Mouse (Mus musculus) testis, adult 2 months (tissue): Measurements from ENCODE around the gene Plekhs1. TPM values are rescaled to one million over a fixed set of nuclear protein-coding genes. Genes with fewer than 3 reads are reported as not detected.

Experiments
- H3K27ac ChIP-seq: fragments of 200-500 bp; 2 replicates; pipeline ENCODE4 v1.5.1; 2012; ENCODE audit warnings: low read depth, low read length; ENCODE audit not compliant: control insufficient read depth, insufficient read depth
- H3K27me3 ChIP-seq: fragments of 200-500 bp; 2 replicates; pipeline ENCODE4 v1.6.1; 2012; ENCODE audit warnings: mild to moderate bottlenecking, low read length, moderate library complexity; ENCODE audit not compliant: control insufficient read depth, insufficient read depth
- H3K36me3 ChIP-seq: fragments of 200-500 bp; 2 replicates; pipeline ENCODE4 v1.6.1; 2012; ENCODE audit warnings: mild to moderate bottlenecking, low read length; ENCODE audit not compliant: control insufficient read depth, insufficient read depth
- H3K4me1 ChIP-seq: fragments of 200-500 bp; 2 replicates; pipeline ENCODE4 v1.6.1; 2012; ENCODE audit warnings: low read length; ENCODE audit not compliant: control insufficient read depth, insufficient read depth
- H3K4me3 ChIP-seq: fragments of 200-500 bp; 2 replicates; pipeline ENCODE4 v1.5.1; 2012; ENCODE audit warnings: low read depth, mild to moderate bottlenecking, low read length, moderate library complexity, mixed read lengths; ENCODE audit not compliant: control insufficient read depth
- CTCF ChIP-seq: fragments of 200-500 bp; IDR thresholded peaks from 2 replicates; pipeline ENCODE4 v1.5.1; 2012; ENCODE audit warnings: low read depth, mild to moderate bottlenecking, inconsistent platforms, low read length, moderate library complexity; ENCODE audit not compliant: control insufficient read depth, insufficient read depth, insufficient replicate concordance
- POLR2A ChIP-seq: fragments of 200-500 bp; IDR thresholded peaks from 2 replicates; pipeline ENCODE4 v1.6.1; 2012; ENCODE audit warnings: low read depth, mild to moderate bottlenecking, inconsistent platforms, low read length, moderate library complexity; ENCODE audit not compliant: control insufficient read depth
- polyA plus RNA-seq: library from polyadenylated mRNA; depleted of rRNA; stranded (reverse); fragments of >200 nt; gene quantifications from 2 replicates; pipeline ENCODE4 v1.2.3, GENCODE M21; 2012

Gene Plekhs1
- polyA plus RNA-seq, 1 experiment, result 0.17 TPM

GRCm38 (mm10) chr19:56448784-56449183 is 12.7 kb upstream of the Plekhs1 start:
- Histone ChIP-seq H3K36me3 (no peaks in the 10 kb centered on the region), H3K27ac (no peak overlapping the region), H3K4me3 (no peak overlapping the region), H3K4me1 (no peaks in the 10 kb centered on the region), H3K27me3 (no peaks in the 10 kb centered on the region)
- TF ChIP-seq CTCF, result no peak
- TF ChIP-seq POLR2A, result no peak

- TF ChIP-seq CTCF (no peak), POLR2A (no peak)
- no peaks in the 10 kb centered on the region for H3K4me1 ChIP-seq
- no peaks in the 10 kb centered on the region for H3K36me3 ChIP-seq
These were observed 11.9 kb upstream of the Plekhs1 start for GRCm38 (mm10) chr19:56449537-56449936.

DNA sequence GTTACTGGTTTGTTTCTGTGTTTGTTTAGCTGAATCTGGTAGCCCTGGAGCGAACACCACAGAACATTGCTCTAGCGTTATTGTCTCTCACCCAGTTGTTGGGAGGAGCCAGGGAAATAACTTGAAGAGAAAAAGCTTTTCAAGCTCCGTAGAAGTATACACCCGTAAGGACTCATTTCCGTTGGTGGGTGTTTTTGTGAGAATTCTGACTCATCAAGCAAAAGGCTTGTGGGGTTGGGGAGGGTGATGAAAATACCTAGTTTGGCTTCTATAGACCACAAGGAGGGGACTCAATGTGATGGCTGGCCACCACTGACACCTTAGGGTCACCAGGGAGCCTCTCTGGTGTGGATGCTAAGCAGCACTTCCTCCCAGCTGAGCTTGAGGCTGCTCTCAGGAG is 10.5 kb upstream of the Plekhs1 start:
- Histone ChIP-seq H3K36me3 (no peaks in the 10 kb centered on the region), H3K4me3 (no peak overlapping the region), H3K4me1 (no peaks in the 10 kb centered on the region), H3K27ac (no peak overlapping the region), H3K27me3 (no peaks in the 10 kb centered on the region)
- TF ChIP-seq CTCF, result no peak
- no peak for TF ChIP-seq POLR2A

More at GRCm38 (mm10) chr19:56449537-56449936, 11.9 kb upstream of the Plekhs1 start:
- H3K4me3 ChIP-seq, result no peak overlapping the region
- H3K27me3 ChIP-seq, result no peaks in the 10 kb centered on the region
- H3K27ac ChIP-seq, result no peak overlapping the region

GRCm38 (mm10) chr19:56451867-56452266 is 9.6 kb upstream of the Plekhs1 start:
- Histone ChIP-seq H3K4me1 (no peaks in the 10 kb centered on the region), H3K36me3 (no peaks in the 10 kb centered on the region), H3K27me3 (no peaks in the 10 kb centered on the region), H3K27ac (no peak overlapping the region), H3K4me3 (no peak overlapping the region)
- TF ChIP-seq POLR2A (no peak), CTCF (no peak)

DNA sequence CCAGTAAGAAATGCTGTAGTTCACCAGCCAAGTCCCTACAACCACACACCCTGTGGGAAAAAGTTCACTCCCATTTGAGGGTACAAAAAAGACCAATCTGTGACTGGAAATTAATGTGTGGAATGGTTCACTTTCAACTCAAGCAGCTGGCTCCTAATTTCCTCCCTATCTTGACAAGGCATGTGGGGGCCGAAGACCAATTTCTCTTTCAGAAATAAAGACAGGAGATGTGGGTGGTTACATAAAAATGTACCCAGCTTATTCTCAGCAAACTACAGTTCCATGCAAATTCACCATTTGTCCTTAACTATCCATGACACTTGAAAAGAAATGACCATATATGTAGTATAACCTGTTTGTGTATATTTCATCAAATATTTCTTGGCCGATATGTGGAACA is 9.0 kb upstream of the Plekhs1 start:
- H3K36me3 ChIP-seq, result no peaks in the 10 kb centered on the region
- no peaks in the 10 kb centered on the region for H3K4me1 ChIP-seq
- H3K4me3 ChIP-seq, result no peak overlapping the region
- H3K27ac ChIP-seq, result no peak overlapping the region
- no peak for TF ChIP-seq CTCF
- no peak for TF ChIP-seq POLR2A
- H3K27me3 ChIP-seq, result no peaks in the 10 kb centered on the region

GRCm38 (mm10) chr19:56454862-56455261 is 6.6 kb upstream of the Plekhs1 start:
- H3K36me3 ChIP-seq, result no peaks in the 10 kb centered on the region
- no peak overlapping the region for H3K4me3 ChIP-seq
- TF ChIP-seq CTCF (no peak), POLR2A (no peak)
- H3K4me1 ChIP-seq, result no peaks in the 10 kb centered on the region
- H3K27ac ChIP-seq, result no peak overlapping the region
- no peaks in the 10 kb centered on the region for H3K27me3 ChIP-seq

DNA sequence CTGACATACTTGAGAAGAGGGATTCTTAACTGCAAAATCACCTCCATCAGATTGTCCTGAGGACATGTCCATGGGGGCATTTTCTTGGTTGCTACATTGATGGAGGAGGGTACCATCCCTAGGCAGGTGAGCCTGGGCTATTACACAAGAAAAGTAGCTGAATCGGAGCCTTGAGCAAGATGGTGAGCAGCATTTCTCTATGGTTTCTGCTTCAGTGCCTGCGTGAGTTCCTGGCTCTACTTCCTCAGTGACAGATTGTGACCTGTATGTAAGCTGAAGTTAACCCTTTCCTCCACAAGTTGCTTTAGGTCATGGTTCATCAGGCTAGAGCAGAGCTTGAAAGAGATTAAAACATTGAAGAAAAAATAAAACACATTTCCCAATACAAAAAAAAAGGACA is 6.1 kb upstream of the Plekhs1 start:
- Histone ChIP-seq H3K36me3 (no peaks in the 10 kb centered on the region), H3K4me3 (no peak overlapping the region), H3K4me1 (no peaks in the 10 kb centered on the region), H3K27me3 (no peaks in the 10 kb centered on the region), H3K27ac (no peak overlapping the region)
- TF ChIP-seq POLR2A (no peak), CTCF (no peak)

DNA sequence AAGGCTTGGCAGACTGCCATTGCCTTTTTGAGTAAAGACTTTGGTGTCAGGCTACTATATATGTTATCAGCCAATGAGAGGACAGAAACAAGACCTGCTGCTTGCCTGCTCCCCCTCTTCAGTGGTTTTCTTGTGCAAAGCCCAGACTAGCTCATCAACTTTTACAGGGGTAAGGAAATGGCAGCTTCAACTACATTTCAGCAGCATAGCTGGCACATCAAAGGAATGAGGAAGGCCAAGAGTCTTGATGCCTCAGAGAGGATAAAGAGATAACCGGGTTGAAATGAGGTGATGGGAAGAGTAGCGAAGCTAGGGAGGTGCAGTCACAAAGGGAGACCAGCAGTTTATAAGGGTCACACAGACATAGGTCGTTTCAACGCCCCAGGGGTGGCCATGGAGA is 3.9 kb upstream of the Plekhs1 start:
- H3K4me3 ChIP-seq, result no peak overlapping the region
- no peaks in the 10 kb centered on the region for H3K36me3 ChIP-seq
- H3K27ac ChIP-seq, result no peak overlapping the region
- H3K27me3 ChIP-seq, result no peaks in the 10 kb centered on the region
- TF ChIP-seq POLR2A (no peak), CTCF (no peak)
- H3K4me1 ChIP-seq, result no peaks in the 10 kb centered on the region; the same call in 1 of the 2 replicates
